Mouse (Mus musculus) testis, adult 2 months (tissue): ENCODE measurements around the gene Slc9a3r1.

Source experiments
- CTCF ChIP-seq: fragments of 200-500 bp; IDR thresholded peaks from 2 replicates; pipeline ENCODE4 v1.5.1; 2012; ENCODE audit warnings: low read depth, mild to moderate bottlenecking, inconsistent platforms, low read length, moderate library complexity; ENCODE audit not compliant: control insufficient read depth, insufficient read depth, insufficient replicate concordance
- POLR2A ChIP-seq: fragments of 200-500 bp; IDR thresholded peaks from 2 replicates; pipeline ENCODE4 v1.6.1; 2012; ENCODE audit warnings: low read depth, mild to moderate bottlenecking, inconsistent platforms, low read length, moderate library complexity; ENCODE audit not compliant: control insufficient read depth

- no peak for TF ChIP-seq CTCF
- no peak for TF ChIP-seq POLR2A
These were observed 1.3 kb downstream of the Slc9a3r1 start for GRCm38 (mm10) chr11:115164341-115164975.
